Mouse (Mus musculus) thymus, adult 18-20 months (tissue): ENCODE results near the gene Parp6.

Source experiments
- DNase-seq, 2 experiments: peaks; one replicate each; pipeline ENCODE4 v3.0.0; 2022; ENCODE audit warnings: mixed read lengths in 2 of 2

Parp6 gene

DNA sequence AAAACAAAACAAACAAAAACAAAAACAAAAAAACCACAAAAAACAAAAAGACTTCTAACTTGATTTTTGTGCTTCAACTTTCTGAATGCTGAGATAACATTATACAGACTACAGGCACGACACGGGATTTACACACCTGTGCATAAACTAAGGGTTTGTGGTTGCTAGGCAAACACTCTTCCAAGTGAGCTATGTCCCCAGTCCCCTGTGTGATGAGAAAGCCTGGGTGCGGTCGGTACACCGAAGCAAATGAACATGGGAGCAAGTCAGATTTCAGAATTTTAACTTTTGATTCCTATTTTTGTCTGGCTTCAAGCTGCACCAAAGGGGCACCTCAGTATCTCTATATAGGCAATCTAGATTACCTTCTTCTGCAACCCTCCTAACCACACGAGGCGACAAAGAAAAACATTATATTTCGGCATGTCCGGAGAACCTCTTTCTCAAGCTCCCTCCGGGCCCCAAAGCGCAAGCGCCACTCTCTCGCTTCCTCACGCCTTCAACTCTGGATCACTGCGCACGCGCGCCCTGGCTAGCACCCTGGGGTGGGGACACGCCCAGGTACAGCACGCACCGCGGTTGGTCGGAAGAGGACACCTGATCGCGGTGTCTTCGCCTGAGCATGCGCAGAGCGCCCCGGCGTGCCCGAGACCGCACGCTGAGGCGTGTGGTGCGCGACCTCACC lies at the start of gene Parp6:
Parp6 (plus strand) TSS at position 663 of the 685 bp plus-strand sequence.
- peak; percentile 100 for DNase-seq

DNA sequence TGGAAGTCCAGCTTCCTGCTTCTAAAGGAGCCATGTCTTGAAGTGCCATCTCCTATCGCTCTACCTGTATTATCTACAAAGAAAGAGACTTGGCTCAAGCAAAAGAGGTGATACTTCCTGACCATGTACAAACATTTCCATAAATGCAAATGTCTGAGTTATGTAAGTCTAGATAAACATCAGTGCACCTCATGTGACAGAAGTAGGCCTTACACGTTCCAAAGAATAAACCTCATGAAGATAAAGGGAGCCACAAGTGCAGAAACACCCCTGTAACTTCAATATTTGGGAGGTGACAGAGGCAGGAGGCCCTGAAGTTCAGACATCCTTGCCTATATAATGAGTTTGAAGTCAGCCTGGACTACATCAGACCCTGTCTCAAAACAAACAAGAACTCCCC lies 45.2 kb upstream of the Parp6 start:
- no peak for DNase-seq

DNA sequence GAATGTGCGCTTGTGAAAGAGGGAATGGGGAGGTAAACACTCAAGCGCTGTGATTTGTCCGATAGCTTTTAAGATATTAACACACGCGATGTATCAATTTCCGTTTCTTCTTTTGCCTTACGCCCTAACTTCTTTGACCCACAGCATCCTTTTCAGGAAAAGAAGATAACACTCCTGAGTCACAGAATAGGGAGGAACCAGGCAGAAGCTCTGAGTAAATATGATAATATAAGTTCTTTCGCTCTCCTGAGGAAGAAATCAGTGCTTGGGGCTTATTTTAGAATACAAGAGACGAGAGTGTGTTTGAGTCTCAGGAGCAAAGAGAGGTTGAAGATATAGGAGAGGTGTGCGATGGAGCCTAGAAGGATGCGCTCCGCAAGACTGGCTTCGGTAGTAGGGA lies 39.7 kb upstream of the Parp6 start:
- DNase-seq = no peak

DNA sequence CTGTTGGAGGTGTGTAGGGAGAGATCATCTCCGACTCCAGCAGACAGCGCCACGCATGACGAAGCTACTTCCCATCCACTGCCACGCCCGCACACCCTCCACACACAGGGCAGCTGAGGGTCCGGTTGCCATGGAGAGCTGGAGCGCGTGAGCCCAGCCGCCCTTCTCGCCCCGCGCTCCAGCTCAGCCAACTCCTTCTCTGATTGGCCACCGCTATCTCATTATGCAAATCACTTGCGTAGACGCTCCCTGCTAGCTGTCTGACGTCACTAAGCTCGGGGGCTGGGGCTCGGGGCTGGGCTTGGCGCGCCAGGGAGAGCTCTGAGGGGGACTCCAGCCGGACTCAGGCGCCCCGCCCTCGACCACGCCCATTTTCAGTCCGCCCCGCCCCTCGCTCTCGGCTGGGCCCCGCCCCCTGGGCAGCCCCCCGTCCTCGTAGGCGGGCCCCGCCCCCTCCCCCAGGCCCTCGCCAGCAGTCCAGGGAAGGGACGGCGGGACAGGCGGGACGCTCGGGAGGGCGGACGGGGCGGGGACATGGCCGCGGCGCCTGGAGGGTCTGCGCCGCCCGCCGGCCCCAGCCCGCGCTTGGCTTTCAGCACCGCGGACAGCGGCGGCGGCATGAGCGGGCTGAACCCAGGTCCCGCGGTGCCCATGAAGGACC lies 39.1 kb upstream of the Parp6 start, which contains the start of gene Celf6:
Celf6 (plus strand) TSS at position 74 of the 661 bp plus-strand sequence.
- DNase-seq = peak; percentile 85 to 88

DNA sequence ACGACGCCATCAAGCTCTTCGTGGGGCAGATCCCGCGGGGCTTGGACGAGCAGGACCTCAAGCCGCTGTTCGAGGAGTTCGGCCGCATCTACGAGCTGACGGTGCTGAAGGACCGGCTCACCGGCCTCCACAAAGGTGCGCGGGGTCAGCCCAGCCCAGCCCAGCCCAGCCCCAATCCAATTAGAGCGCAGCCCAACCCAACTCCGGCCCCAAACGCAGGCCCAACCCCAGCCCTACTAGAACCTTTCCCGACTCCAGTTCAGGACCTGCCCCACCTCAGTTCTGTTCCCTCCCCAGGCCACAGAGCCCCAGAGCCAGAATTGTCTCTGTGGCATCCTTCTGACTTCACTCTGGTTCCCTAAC lies 38.6 kb upstream of the Parp6 start:
- no peak for DNase-seq

DNA sequence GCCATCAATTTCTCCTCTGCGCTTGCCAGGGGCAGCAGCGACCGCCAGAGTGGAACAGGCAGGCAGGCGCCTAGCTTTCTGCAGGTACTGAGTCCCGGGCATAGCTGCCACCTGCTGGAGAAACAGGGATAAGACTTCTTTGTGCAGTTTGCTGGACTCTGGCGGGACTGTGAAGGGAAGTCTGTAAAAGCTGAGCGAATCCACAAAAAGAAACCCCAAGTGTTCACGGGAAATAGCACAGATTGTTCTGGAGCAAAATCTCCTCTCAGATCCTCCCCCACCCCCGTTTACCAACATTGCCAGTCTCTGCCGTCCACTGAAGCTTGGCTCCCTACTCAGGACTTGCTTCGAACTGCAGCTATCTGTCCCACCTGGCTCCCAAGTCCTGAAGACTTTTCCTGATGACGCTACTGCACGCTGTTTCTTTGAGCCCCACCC lies 32.2 kb upstream of the Parp6 start:
- peak; percentile 27 to 28 for DNase-seq

DNA sequence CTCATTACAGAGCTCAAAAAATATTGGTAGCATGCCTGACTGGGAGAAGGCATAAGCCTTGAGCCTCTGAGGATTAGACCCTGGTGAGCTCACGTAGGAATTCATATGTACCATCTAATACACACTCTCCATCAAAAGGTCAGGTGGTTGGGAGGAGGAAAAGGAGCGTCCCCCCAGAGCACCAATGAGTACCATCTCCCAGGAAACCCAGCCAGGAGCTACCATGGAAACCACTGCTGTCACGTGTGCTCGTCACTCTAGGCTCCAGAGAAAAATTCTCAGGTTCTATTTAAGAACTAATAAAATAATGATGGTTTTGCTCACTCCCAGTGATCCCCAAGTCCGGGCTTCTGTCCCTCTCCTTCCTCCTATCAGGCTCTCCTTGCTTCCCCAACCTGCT lies 28.8 kb upstream of the Parp6 start:
- DNase-seq = no peak

DNA sequence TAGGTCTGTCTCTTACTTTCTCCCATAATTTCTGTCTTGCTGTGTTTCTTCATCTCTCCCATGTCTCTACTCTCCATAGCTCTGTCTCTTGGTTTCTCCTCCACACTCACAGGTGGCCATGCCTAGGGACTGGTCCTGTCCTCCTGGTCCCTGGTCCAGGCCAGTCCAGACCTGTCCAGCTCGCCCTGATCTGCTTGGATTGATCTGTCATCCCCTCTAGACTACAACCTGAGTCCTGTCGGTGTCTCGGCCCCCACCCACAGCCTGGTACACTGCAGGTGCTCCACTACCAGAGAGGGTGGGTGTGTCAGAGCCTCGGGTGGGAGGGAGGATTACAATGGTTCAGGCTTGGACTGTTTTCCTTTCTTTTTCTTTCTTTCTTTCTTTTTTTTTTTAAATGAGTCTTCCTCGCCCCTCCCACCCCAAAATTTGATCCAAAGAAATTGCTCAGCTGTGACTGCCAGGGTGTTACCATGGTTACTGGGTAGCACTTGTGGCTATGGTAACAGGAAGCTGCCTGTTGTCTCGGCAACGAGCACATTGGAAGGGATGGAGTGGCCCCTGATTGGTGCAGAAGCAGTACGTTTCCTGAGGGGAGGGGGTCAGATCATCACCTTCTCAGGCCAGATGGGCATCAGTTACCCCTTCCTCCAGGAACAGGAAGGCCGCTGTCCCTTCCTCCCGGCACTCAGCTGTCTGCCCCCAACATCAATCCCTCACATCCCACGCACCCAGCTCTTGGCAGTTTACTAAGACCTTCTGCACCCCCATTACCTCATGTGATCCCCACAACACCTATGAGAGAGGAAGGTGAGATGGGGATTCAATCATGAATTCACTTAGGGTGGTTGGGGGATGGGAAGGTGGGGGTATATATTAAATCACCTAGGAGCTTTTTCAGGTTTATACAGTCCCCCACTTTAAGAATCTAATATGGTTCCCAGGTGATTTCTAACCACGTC lies 28.1 kb upstream of the Parp6 start:
- no peak for DNase-seq

DNA sequence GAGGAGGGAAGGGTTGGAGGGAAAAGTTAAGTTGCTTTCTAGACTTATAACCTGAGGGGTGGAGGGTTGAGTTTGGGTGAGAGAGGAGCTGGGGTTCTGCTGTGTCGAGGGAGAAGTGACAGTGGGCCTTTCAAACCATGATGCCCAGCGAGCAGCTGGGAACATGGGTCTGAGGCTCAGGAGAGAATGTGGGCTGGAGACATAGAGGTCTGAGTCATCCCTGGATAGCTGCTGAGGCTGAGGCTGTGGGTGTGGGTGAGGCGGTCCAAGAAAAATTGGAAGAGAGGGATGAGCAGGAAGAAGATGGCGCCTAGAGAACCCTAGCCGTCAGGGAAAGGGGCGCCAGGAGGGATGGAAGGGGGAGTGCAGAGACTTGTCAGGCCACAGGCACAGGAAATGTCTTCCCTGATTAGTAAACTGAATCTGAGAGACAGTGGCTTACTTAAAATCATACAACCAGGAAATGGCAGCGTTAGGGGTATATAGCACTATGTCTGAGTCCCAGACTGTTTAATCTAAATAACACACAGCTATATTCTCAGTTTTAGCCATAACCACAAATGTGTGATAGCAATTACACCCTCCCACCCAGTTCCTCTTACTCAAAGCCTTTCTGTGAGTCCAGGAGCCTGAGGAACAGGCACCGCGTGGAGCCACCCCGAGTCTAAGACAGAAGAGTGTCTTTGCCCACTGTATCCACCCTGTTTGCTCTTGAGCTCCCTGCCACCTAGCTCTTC lies 27.2 kb upstream of the Parp6 start:
- no peak for DNase-seq

DNA sequence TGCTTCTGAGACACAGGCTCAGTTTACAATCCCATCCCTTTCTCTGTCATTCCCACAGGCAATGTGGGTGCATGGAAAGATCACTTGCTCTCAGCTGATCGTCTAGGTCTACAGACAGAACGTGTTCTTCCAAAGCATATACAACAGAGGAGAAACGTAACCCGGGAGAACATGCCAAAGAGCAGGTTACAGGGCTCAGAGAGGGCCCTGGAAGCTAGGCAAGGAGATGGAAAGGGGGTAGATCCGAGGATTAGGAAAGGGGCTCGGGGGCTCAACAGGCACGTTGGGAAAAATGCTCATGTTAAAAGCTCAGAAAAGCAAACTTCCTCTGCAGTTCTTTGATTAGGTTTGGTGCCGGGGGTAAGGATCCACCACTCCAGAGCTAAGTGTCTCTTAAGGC lies 15.4 kb upstream of the Parp6 start:
- DNase-seq = no peak

DNA sequence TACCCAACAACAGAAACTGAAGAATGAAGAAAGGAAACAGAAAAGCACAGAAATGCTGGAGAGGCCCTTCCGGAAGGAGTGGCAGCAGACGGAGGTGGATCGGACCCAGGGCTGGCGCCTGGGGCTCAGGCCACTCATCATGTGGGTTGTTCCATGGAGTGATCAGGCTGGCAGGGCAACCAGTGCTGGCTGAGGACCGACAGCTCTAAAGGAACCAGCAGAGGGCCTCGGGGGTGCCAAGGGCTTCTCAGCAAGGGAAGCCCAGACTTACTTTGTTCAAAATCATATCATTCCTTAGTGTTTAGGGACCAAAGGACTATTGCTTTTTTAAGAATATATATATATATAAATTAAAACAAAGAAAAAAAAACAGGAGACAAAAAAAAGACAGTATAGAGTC lies 11.1 kb upstream of the Parp6 start:
- DNase-seq = no peak

DNA sequence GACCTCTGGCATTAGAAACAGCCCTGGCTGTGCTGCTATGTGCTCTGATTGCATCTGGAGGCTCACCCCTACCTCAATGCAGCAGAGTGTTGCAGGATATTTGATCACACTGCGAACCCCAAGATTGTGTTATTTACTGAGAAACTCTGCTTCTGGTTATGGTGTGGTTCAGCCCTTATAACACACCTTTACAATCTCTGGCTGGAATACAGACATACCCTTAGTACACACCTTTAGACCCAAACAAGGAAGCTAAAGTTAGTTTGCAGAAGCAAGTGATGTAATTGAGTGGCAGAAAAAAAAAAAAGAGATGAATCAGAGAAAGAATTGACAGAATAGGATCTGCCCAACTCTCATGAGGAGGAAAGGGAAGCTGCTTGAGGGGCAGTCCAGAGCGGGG lies 6.1 kb upstream of the Parp6 start:
- no peak for DNase-seq

DNA sequence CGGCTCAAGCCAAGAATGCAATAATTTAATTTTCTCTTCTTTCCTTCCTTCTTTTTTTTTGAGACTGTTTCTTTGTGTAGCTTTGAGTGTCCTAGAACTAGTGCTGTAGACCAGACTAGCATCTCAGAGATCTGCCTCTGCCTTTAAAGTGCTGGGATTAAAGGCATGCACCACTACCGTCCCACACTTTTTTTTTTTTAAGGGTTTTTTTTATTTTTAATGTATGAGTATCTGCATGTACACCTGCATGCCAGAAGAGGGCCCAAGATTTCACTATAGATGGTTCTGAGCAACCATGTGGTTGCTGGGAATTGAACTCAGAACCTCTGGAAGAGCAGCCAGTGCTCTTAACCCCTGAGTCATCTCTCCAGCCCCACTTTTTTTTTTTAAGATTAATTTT lies 1.3 kb upstream of the Parp6 start:
- no peak for DNase-seq

DNA sequence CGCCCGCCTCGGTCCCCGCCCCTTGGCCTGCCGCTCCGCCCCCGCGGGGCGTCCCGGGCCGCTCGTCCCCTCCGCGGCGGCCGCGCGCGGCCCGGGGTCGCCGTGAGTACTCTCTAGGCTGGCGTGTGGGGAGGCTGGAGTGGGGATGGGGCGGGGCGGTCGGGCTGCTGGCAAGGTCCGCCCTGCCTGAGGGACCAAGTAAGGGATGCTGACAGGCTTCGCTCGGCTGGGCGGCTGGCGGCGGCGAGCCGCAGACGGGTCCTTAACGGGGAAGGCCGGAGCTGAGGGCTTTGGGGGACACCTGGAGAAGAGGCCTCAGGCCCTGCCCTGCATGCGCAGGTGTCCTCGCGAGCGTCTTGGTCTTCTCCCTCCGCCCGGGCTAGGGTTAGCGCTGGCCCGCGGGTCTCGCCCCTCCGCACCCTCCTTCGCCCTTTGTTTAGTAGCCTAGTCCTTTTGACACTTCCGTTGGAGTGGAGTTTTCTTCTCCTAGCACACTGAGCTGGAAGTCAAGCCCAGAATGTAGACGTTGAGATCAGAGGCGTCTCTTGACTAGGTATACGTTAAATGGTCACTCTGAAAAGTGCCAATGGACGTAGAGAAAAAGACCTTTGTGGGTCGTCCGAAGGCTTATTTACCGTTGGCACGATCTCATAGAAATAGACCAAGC lies 356 bp downstream of the Parp6 start:
- no peak for DNase-seq

DNA sequence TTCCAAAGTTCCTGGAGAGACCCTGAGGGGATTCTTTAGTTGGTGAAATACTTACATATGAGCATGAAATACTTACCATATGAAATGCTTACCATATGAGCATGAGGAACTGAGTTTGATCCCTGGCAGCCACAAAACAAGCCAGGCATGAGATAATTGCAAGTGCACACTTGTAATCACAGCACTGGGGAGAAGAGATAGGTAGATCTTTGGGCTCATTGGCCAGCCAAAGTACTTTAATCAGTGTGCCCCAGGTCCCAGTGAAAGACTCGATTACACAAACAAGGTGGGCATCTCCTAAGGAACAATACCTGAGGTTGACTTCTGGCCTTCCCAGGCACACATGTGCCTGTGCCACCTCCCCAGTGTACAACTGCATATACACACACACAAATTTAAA lies 21.3 kb downstream of the Parp6 start:
- DNase-seq = no peak

DNA sequence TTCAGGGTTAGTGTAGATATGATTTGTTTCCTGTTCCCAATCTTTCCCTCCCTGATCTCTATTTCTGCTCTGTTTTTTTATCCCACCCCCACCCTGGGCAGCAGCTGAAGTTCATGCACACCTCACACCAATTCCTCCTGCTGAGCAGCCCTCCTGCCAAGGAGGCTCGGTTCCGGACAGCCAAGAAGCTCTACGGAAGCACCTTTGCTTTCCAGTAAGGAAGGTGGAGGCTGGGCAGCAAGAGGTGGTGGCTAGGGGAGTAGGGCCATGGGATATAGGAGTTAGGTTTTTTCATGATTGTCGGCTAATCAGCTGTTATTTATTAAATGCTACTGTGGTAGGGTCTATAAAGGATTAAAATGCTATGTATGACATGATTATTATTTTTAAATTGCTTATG lies 22.9 kb downstream of the Parp6 start:
- no peak for DNase-seq

DNA sequence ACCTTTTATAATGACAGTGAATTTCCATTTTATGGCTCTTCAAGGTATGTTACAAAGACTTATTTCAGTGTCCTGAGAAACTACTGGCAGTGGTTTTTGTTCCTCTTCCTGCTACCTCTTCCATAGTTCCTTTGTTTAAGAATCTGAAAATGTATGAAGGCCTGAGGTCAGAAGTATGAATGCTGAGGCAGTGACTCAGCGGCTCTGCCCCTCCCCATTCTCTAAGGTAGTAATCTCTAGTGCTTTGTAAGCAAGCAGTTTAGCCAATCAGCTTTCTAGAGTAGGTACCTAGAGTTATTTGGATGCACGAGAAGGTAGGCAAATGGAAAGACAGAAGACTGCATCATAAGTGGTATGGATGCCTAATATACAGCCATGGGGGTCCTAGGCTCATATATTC lies 24.2 kb downstream of the Parp6 start:
- DNase-seq = no peak

DNA sequence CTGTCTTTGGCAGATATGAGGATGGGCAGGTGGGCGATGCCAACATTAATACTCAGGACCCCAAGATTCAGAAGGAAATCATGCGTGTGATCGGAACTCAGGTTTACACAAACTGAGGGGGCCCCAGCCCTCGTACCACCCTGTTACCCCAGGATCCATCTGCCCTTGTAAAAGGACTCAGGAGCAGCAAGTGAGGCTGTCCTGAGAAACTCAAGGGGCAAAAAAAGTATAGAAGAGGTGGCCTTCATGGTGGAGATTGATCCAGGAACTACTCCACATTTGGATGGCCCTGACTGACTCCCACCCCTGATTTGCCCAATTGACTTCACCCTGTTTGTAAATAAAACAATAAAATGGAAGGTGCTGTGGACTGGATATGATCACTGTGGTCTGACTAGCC lies 32.8 kb downstream of the Parp6 start:
- DNase-seq = no peak

DNA sequence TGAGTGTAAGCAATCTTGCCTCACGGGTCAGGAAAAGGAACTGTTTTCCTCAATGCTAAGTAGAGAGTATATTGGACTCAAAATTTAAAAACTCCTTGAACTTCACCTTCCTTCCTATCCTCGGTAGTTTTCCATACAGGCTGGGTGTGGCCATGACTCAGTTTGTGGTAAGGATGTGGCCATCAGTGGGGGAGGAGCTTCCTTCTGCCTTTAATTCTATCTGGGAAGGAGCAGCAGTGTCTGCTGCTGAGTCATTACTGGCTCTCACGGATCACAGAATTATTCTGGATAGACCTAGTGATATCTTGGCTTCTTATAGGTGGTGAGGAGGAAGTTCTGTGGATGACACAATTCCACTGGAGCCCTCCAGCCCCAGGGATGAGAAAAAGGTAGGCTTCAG lies 36.3 kb downstream of the Parp6 start:
- DNase-seq = no peak

DNA sequence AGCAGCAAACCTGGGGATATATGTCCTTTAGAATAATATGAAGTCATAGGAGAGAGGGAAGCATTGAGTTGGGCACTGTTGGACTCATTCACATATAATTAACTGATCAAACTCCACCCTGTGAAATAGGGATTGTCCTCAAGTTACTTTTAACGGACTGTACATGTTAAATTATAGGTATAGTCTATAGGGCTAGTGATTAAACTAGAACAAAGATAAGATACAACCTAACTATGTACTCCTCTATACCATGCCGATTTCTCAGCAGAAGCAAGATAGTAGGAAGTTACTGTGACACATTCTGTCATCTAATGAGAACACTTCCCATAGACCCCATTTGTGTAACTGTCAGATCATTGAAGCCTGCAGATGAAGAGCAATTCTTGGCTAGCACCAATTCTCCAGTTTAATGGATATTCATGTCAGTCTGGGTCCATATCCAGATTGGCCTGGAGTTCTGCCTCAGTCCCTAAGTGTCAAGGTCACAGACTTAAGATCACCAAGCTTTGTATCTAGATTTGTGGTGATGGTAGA lies 37.4 kb downstream of the Parp6 start:
- DNase-seq = no peak

DNA sequence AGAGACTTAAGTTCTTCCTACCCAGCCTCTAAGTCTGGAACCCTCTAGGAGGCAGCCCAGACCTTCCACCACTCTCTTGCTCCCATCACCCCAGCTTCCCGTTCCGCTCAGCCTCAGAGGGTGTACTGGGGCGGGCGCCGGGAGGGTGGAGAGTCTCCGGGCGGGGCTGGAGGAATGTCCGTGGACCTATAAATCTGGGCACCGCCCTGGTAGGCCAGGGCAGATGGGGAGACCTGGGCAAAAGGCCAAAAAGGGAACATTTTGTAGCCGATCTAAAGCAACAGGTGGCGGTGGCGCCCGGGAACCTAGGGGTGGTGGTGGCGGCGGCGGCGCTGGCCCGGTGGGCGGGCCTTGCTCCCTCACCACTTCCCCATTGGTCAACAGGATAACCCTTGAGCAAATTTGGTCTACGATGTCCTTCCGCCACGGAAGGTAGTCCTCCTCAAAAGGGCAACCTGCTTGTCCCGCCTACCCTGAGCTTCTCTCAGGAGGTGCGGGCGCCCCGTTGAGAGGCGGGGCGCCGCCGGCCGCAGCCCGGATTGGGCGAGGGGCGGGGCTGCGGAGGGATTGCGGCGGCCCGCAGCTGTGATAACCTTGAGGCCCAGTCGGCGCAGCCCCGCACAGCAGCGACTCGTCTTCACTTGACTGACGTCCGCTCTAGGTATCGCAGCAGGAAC lies 39.0 kb downstream of the Parp6 start, which contains the start of gene Pkm:
Pkm (plus strand) TSS at position 411 of the 677 bp plus-strand sequence.
- DNase-seq = peak; percentile 90 to 98
